Mouse (Mus musculus) thymus, postnatal 36 days (tissue): ENCODE data around the gene Cramp1l.
"Not testable (repeated sequence)": the region's sequence is repeated elsewhere in the genome, so short reads cannot be mapped to it uniquely, and the experiment has no call there.

Source experiments
- DNase-seq, 2 experiments: peaks; one replicate each; pipeline ENCODE4 v3.0.0; 2022; ENCODE audit warnings: mixed read lengths in 2 of 2

The Cramp1l gene

DNA sequence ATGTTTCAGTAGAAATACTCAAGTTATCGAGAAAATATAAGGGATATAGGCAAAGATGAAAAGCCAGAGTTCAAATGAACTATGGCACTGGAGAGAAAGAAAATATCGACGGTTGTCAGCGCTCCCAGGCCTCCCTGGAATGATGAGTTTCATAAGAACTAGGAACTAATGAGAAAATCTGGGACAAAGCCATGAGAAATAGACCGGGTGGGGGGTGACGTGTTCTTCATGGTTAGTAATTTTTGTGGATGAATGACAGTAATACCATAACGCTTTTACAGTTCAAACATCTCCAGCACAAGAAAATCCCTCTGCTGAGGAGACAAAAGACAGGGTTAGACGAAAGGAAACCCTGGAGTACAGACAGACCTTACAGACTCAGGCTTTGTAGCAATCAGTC, 56.2 kb downstream of the Cramp1l start:
- DNase-seq: no peak

DNA sequence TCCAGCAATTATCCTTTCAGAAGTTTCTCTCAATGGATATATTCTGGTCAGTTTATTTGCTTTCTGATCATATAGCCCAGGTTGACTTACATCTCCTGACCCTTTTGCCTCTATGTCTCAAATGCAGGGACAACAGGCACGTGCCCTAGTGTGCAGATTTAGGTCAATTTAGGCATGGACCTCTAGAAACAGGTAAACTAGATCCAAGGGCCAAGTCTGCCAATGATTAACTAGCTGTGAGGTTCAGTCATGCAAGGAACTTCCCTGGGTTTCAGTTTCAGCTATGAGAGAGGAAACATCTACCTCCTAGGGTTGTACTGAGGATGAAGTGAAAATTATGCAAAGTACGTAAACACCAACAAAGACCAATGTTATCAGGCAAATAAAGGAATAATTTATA, 62.3 kb downstream of the Cramp1l start:
- DNase-seq: no peak

DNA sequence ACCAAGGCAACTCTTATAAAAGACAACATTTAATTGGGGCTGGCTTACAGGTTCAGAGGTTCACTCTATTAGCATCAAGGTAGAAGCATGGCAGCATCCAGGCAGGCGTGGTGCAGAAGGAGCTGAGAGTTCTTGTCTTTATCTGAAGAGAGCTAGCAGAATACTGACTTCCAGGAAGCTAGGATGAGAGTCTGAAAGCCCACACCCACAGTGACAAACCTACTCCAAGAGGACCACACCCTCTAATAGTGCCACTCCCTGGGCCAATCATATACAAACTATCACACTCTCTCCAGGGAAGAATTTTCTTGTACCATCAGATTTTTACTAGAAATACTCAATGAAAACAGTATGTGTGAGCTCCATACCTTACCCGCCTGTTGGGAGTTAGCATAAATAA, 64.9 kb downstream of the Cramp1l start:
- DNase-seq: no peak

DNA sequence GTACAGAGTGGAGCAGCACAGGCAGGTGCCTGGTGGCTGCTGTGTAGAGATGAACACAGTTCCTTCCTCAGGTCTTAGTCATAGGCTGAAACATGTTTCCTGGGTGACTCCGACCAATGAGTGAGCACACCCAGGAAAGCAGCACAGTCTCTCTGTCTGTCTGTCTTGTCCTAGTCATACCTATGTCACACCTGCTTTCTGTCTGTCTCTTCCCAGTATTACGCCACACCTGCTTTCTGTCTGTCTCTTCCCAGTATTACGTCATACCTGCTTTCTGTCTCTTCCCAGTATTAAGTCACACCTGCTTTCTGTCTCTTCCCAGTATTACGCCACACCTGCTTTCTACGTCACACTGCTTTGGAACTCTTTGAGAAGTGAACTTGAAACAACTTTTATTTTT, 67.4 kb downstream of the Cramp1l start:
- DNase-seq: no peak

DNA sequence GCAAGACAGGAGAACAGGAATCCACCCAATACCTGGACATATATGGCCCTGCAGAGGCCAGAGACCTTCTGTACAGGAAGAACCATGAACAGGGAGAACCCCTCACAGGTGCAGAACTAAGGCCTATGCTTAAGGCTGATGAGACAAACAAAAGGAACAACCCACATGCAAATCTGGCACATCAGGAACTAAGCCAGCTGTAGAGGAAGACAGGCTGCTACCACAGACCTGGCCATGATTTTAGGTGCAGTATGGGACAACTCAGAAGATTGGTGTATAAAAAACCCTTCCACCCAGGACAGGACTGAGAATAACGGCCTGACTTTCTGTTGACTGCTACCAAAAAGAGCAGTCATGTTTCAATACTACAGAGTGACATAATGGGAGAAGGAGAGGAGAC, 72.0 kb downstream of the Cramp1l start:
- DNase-seq: not testable (repeated sequence)

DNA sequence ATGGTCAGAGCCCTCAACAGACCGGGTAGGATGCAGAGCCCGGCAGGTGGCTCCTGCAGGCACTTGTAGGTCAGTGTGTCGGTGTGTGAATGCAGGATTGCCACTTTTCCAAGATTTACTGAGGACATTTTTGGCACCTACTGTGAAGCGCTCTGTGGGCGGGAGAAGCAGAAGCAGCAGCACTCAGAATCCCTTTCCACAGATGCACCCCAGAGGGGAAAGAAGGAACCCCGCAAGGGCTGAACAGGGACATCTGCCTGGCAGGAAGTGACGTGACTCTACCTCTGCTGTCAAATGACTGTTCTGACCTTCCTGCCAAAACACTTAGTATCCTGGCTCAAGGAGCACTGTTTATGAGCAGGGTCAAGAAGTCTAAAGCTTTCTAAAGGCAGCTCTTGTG, 72.6 kb downstream of the Cramp1l start:
- no peak for DNase-seq

DNA sequence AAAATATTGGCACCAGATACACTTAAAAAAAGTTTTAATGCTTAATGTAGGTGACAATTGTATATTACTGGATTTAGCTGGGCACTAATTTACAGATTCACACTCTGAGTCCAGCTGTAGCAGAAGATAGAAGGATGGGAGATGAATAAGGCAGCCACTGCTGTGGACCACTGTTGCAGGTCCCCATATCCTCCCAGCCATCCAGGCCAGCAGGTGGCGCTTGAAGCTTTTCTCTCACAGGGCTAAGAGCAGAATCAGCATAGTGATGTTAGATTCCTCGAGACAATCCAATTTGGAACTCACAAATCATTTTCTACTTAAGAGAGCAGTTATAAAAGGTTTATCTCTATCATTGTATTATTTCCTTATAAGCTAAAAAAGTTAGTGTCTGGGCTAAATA, 73.1 kb downstream of the Cramp1l start:
- DNase-seq: peak; percentile 40 to 46

DNA sequence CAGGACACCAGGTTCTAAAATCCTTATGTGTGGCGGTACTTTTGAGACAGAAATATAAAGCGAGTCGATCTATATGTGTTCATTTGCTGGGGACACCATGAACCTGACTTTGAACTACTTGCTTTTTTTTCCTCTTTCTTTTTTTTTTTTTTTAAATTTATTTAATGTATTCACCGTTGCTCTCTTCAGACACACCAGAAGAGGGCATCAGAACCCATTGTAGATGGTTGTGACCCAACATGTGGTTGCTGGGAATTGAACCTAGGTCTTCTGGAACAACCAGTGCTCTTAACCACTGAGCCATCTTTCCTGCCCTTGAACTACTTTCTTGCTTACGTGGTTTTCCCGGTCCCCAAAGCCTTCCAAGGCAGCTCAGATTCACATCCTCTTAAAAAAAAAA, 78.3 kb downstream of the Cramp1l start:
- no peak for DNase-seq

DNA sequence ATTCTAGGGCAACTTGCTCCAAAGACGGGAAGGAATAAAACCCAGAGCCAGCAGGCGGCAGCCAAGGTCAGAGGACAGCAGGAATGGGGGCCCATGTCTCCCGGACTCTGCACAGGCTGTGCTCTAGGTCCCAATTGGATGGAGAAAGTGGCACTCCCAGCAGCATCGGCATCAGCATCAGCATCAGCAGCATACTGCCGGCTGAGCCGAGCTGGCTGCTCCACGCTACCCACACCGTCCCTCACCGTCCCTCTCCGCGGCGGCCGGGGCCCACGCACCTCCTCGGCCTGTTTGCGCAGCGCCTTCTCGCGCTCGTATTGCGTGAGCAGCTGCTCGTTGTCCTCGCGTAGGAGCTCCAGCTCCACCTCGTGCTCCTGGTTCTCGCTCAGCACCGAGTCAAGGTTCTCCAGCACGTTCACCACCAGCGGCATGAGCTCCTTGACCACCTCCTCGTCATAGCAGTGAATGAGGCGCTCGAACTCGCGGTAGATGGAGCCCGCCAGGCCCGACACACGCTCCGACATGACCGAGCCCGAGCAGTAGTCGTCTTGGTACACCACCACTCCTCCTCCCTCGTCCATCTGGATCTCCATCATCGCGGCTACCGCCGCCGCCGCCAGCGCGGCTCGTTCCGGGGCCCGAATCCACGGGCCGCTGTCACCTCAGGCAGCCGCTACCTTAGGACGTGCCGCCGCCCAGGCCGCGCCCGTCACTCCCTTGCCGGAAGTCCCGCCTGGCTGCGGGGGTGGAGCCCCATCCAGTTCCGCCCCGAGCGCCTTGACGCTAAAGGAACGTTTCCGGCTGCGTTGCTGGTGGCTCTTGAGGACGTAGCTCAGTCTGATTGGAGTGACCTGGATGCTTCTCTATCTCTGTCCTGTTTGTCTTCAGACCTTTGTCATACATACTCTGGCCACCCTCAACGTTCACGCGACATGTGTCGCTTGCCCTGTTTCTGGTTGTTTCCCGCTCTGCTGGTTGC, 79.0 kb downstream of the Cramp1l start, which contains the start of gene Mapk8ip3:
Gene Mapk8ip3 (minus strand): TSS at position 719 of the 979 bp plus-strand sequence.
- peak; percentile 95 for DNase-seq

DNA sequence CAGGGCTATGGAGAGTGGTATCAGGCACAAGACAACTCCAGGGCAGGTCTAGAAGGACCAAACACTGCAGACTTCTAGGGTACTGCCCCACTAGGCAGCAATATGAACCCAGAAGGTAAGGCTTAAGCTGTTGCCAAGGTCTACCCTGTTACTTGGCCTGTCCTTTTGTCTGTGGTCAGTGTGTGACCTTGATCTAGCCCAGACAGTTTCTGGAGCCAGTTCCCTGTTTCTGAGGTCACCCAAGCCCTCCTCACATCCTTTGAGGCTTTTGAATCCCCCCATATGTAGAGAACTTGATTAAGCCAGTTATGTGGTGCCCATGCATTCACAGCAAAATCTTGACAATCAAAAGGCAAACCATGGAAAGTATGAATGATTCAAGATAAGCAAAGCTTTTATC, 79.9 kb downstream of the Cramp1l start:
- no peak for DNase-seq

DNA sequence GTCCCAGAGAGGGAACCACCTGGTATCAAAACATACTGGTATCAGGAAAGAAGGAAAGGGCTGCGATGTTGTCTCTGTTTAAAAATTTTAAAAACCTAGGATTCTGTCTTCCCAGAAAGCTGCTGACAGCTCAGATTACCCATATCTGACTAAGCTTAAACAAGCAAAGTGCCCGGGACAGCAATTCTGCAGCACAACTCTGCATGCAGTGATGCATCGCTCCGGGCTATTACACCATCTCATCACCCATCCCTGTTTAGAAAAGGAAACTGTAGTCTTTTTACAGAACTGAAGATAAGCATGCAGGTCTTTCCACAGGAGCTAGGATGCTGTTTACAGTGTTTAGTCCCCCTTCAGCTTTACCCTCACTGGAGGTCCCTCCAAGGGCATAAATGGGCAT, 80.7 kb downstream of the Cramp1l start:
- no peak for DNase-seq

DNA sequence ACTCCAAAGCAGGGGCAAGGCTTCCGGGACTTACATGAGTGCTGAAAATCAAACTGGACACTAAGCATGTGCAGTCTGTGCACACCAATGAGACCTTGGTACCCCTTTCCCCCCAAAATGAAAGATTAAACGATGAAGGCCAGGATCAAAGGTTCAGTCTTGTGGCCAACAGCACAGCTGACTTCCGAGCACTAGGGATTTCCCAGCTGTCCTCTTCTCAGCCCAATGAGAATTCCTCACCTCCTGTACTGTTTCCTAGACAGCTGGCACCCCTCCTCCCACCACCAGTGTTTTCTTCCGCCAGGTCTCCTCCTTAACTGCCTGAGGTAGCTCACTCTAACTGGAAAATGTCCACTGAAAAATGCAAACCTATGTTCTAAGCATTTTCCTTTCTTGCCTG, 82.4 kb downstream of the Cramp1l start:
- DNase-seq: no peak

DNA sequence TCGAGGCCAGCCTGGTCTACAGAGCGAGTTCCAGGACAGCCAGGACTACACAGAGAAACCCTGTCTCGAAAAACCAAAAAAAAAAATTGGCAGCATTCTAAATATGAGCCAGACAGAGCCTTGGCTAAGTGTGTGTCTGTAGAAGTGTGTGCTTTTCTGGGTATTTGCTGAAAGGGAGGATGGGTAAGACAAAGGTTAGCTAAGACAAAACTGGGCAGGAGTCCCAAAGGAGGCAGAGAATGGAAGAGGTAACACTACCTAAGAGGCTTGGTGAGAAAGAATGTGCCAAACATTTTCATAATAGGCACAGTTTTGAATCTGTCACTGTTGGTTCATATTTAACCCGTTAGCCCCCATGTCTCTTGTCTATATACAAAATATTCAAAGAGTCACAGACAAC, 83.2 kb downstream of the Cramp1l start:
- DNase-seq: no peak

DNA sequence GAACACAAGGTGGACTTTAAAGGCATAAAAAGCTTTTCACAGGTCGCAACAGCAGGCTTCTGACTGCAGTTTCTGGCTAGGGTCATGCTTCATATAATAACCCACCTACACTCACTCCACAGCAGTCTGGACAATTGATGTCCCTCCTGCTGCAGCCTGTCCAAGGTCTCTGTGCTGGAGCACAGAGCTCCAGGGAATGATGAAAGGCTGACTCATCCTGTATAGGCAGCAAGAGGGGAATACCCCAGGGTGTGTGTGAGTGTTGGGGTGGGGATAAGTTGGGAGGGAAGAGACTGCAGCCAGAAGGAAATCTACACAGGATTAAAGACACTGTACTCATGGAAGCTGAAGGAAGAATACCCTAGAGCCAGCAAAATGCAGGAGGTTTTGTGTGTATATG, 86.1 kb downstream of the Cramp1l start:
- no peak for DNase-seq

DNA sequence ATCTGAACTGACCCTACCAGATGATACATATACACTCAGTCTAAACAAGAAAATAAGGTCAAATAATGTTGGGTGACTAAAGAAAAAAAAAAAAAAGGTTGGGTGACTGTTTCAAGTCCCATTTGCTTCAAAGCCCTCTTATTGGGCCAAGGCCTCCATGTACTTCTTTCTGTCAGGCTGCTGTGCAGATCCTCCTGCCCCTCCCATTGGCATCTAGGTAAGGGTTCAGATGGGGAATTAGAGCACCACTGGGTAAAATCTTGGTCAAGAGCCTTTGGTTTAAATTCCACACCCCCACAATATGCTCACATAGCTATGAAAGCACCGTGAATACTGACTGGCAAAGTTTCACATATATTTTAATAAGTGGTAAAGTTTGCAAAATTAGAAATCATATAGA, 92.3 kb downstream of the Cramp1l start:
- no peak for DNase-seq

DNA sequence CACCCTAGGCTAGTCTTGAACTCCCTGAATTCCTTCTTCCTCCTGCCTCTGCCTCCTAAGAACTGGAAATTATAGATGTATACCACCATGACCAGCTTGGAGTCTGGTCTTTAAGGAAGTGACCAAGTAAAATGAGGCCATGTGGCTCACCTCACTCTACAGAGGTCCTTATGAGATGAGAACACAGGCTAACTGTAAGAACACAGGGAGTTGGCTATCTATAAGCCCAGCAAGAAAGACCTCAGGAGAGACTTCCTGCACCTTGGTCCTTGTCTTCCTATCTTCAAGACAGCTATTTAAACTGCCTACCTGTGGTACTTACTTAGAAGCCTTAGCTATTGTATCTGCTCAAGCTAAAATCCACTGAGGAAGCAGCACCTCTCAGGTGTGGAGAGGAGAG, 101.6 kb downstream of the Cramp1l start:
- no peak for DNase-seq
